Mouse (Mus musculus): Measurements from ENCODE around the gene Nol6.

DNA sequence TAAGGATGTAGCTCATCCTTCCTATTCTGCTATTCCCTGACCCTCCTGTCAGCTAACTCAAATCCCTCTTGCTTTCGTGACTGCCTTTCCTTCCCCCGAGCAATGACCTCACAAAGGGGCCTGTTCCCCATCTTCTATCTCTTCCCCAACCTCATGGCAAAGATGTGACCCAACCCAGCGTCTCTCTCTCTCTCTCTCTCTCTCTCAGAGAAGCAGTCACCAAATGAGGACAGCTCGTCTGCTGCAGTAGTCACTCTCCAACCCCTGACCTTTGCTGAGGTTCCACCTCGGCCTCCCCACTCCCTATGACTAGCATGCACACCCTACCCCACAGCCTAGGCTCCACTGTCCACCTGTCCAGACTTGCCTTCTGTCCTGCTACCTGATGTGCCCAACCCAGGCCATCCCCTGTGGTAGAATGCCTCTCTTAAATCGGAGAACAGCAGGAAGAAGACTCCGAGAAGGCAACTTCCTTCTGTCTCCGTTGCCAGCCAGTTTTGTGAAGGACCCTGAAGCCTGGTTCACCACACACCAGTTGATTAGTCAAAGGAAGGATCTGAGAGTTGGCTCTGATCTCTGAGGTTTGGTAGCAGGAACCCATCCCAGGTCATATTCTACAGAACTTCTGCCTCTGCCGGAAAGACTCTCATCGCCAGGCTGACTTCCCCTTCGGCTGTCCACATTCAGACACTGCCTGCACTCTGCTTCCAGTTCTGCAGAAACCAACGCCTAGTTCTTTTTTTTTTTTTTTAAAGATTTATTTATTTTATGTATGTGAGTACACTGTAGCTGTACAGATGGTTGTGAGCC lies 51.0 kb downstream of the Nol6 start:
- TF ChIP-seq CTCF (IDR thresholded peaks at IDR 0.05; ENCODE audit: insufficient read depth, low read depth, low read length) (no peak), POLR2A (IDR thresholded peaks at IDR 0.05; ENCODE audit: insufficient read depth, low read depth, low read length) (no peak)

Measured in olfactory bulb, adult 2 months (tissue).